Mouse (Mus musculus): Measurements from ENCODE around the gene Raph1. TPM values are rescaled to one million over a fixed set of nuclear protein-coding genes. Genes with fewer than 3 reads are reported as not detected.

Raph1 gene
- polyA plus RNA-seq, 1 experiment from 2014 or later = 20.0 TPM

DNA sequence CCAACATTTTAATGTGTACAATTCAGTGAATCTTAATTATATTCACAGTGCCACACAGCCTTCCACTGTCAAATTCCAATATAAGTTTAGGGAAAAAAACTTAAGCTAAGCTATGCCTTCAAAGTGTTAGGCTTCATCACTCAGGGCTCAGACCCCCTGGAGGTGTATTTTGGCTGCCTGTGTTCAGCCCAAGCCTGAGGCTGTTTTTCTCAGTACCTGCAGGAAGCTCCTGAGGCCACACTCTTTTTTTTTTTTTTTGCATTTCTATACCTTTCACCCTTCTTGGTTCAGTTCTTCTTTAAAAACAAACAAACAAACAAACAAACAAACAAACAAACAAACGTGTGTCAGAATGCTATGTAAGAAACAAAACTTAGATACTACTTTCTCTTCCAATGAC lies 23.2 kb downstream of the Raph1 start:
- WGBS = 38% methylated on average over 1 of the region's 1 CpGs

DNA sequence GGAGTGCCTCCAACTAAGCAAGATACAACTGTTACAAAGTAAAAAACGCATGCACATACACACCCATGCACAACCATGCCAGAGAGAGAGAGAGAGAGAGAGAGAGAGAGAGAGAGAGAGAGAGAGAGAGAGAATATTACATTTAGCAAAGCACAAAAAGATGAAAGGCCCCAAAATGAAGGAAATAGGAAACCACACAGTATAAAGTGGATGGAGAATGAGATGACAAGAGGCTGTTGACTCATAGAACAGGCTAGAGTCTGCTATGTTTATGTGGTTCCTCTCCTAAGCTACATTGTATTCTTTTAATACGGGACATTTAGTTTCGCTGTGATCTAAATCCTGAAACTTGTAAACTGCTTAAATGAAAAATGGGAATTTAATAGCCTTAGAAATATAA lies 27.6 kb downstream of the Raph1 start:
- H3K4me1 ChIP-seq = no peaks in the 10 kb centered on the region
- no peaks in the 10 kb centered on the region for H3K27me3 ChIP-seq
- H3K36me3 ChIP-seq = no peaks in the 10 kb centered on the region
- no peak overlapping the region for H3K27ac ChIP-seq (replicated peaks)
- no peak overlapping the region for H3K4me2 ChIP-seq (replicated peaks)
- no peak overlapping the region for H3K9ac ChIP-seq (replicated peaks)
- 91% methylated on average over 3 of the region's 3 CpGs for WGBS
- H3K4me3 ChIP-seq = no peak overlapping the region
- ATAC-seq (replicated peaks) = no peak
- H3K9me3 ChIP-seq = no peaks in the 10 kb centered on the region

More for the DNA sequence above, 23.2 kb downstream of the Raph1 start:
- Histone ChIP-seq H3K4me2 (replicated peaks) (no peak overlapping the region), H3K4me1 (no peaks in the 10 kb centered on the region), H3K4me3 (no peak overlapping the region), H3K9me3 (no peaks in the 10 kb centered on the region), H3K36me3 (peaks cover 5% of the 10 kb centered on the region; the same call in 1 of the 2 replicates), H3K9ac (replicated peaks) (no peak overlapping the region), H3K27ac (replicated peaks) (no peak overlapping the region), H3K27me3 (no peaks in the 10 kb centered on the region)
- no peak for ATAC-seq (replicated peaks)

DNA sequence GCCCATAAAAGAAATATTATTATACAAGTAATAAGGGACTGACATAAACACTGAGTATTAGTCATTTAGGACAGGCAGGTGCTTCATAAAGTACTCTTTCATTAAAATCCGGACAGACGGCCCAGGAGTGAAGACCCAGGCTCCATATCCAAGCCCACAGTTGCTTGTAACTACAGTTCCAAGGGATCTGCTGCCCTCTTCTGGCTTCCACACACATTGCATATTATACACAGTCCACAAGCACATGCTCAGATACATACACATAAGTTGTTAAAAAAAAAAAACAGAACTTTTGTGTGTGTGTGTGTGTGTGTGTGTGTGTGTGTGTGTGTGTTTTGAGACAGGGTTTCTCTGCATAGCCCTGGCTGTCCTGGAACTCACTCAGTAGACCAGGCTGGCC lies 32.0 kb downstream of the Raph1 start:
- no peak overlapping the region for H3K4me2 ChIP-seq (replicated peaks)
- 87% methylated on average over 2 of the region's 2 CpGs for WGBS
- no peak overlapping the region for H3K9ac ChIP-seq (replicated peaks)
- no peaks in the 10 kb centered on the region for H3K4me1 ChIP-seq
- H3K27ac ChIP-seq (replicated peaks) = no peak overlapping the region
- H3K27me3 ChIP-seq = no peaks in the 10 kb centered on the region
- no peaks in the 10 kb centered on the region for H3K9me3 ChIP-seq
- ATAC-seq (replicated peaks) = no peak
- H3K4me3 ChIP-seq = no peak overlapping the region
- H3K36me3 ChIP-seq = peaks cover 21% of the 10 kb centered on the region

DNA sequence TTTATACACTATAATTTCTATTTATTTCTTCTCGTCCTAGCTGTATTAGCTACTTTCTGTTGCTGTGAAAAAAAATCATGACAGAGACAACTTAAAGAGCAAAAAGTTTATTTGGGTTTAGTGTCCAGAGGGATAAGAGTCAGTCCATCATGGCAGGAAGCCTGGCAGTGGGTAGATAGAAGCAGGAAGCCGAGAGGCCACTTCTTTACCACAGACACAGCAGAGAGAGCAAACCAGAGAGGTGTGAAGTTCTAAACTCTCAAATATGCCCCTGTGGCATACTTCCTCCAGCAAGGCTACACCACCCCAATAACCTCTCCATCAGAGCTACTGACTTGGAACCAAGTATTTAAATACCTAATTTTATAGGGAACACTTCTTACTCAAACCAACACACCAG lies 36.3 kb downstream of the Raph1 start:
- no peaks in the 10 kb centered on the region for H3K4me1 ChIP-seq
- no peak overlapping the region for H3K9ac ChIP-seq (replicated peaks)
- no peak overlapping the region for H3K4me2 ChIP-seq (replicated peaks)
- no peaks in the 10 kb centered on the region for H3K9me3 ChIP-seq
- WGBS = 90% methylated on average over 2 of the region's 2 CpGs
- no peaks in the 10 kb centered on the region for H3K27me3 ChIP-seq
- H3K36me3 ChIP-seq = peaks cover 41% of the 10 kb centered on the region
- no peak overlapping the region for H3K27ac ChIP-seq (replicated peaks)
- ATAC-seq (replicated peaks) = no peak
- no peak overlapping the region for H3K4me3 ChIP-seq

DNA sequence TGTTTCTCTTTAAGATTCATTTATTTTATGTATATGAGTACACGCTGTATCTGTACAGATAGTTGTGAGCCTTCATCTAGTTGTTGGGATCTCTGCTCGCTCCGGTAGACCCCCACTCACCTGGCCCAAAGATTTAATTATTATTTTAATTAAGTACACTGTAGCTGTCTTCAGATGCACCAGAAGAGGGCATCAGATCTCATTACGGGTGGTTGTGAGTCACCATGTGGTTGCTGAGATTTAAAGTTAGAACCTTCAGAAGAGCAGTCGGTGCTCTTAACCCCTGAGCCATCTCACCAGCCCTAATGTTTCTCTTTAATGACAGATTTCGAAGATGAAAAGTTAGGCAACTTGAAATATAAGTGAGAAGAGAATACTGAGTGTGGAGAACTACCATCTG lies 36.8 kb downstream of the Raph1 start:
- Histone ChIP-seq H3K36me3 (peaks cover 46% of the 10 kb centered on the region), H3K4me1 (no peaks in the 10 kb centered on the region), H3K27me3 (no peaks in the 10 kb centered on the region), H3K9me3 (no peaks in the 10 kb centered on the region), H3K4me2 (replicated peaks) (no peak overlapping the region), H3K4me3 (no peak overlapping the region), H3K27ac (replicated peaks) (no peak overlapping the region), H3K9ac (replicated peaks) (no peak overlapping the region)
- 90% methylated on average over 6 of the region's 6 CpGs for WGBS
- ATAC-seq (replicated peaks) = no peak

DNA sequence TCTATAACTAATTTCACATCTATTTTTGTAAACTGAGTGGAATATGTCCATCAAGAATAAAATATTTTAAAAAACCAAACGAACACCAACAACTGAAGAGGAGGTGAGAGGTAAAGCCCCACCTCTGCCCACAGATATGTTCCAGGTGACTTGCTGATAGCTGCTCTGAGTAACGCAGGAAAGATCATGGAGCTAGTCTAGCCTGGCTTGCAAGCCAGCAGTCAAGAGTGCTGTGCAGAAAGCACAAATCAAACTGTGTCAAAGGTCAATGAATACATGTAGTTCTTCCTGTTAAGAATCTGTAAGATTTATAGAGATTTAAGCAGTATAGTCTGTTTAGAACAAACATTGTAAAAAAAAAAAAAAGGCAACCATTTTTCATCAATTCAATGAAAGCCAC lies 56.3 kb downstream of the Raph1 start:
- ATAC-seq (replicated peaks) = no peak
- H3K36me3 ChIP-seq = peaks cover 21% of the 10 kb centered on the region
- 79% methylated on average over 2 of the region's 2 CpGs for WGBS

DNA sequence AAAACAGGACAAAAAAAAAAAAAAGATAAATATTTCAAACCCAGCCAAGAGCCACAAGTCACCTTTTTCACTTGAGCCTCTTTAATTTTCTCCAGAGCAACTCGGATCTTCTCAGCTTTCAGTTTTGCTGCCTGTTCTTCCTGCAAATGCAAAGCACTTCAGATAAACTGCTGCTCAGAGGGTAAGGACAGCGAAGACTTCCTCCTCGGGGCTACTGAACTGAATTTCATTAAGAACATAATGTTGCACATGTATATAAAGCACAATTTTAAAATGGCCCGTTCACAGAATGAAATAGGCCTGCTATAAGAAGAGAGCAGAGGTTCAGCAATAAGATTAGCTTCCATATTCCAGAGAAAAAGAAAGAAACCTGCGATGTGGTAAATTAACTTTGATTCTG lies 63.4 kb downstream of the Raph1 start:
- no peaks in the 10 kb centered on the region for H3K9me3 ChIP-seq
- H3K4me2 ChIP-seq (replicated peaks) = no peak overlapping the region
- no peaks in the 10 kb centered on the region for H3K4me1 ChIP-seq
- no peak overlapping the region for H3K9ac ChIP-seq (replicated peaks)
- H3K27me3 ChIP-seq = no peaks in the 10 kb centered on the region
- ATAC-seq (replicated peaks) = no peak
- 87% methylated on average over 5 of the region's 5 CpGs for WGBS
- peaks cover 24% of the 10 kb centered on the region for H3K36me3 ChIP-seq
- H3K27ac ChIP-seq (replicated peaks) = no peak overlapping the region
- no peak overlapping the region for H3K4me3 ChIP-seq

More for the DNA sequence above, 56.3 kb downstream of the Raph1 start:
- no peak overlapping the region for H3K4me3 ChIP-seq
- no peak overlapping the region for H3K27ac ChIP-seq (replicated peaks)
- no peaks in the 10 kb centered on the region for H3K4me1 ChIP-seq
- no peak overlapping the region for H3K4me2 ChIP-seq (replicated peaks)
- no peaks in the 10 kb centered on the region for H3K9me3 ChIP-seq
- H3K9ac ChIP-seq (replicated peaks) = no peak overlapping the region
- no peaks in the 10 kb centered on the region for H3K27me3 ChIP-seq

DNA sequence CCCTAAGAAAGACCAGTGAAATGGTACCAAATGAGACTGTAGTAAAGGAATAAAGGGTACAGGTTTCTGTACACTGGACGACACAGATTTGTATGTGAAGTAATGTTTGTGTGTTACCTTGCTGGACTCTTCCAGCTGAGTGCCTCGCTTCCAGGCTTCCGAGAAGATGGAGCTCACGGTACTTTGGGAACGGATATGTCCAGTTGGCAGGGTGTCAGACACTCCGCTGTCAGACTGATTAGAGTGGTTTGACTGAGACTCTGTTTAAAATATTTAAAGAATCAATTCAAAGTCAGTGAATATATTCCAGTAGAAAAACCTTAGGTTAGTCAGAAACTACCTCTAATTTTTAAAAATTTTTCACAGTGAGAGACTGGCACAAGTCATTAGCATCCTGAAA lies 73.5 kb downstream of the Raph1 start:
- Histone ChIP-seq H3K36me3 (peaks cover 64% of the 10 kb centered on the region), H3K9me3 (no peaks in the 10 kb centered on the region), H3K9ac (replicated peaks) (no peak overlapping the region), H3K4me1 (no peaks in the 10 kb centered on the region), H3K27me3 (no peaks in the 10 kb centered on the region), H3K4me3 (no peak overlapping the region), H3K4me2 (replicated peaks) (no peak overlapping the region), H3K27ac (replicated peaks) (no peak overlapping the region)
- ATAC-seq (replicated peaks) = no peak
- 86% methylated on average over 6 of the region's 6 CpGs for whole genome bisulfite sequencing

DNA sequence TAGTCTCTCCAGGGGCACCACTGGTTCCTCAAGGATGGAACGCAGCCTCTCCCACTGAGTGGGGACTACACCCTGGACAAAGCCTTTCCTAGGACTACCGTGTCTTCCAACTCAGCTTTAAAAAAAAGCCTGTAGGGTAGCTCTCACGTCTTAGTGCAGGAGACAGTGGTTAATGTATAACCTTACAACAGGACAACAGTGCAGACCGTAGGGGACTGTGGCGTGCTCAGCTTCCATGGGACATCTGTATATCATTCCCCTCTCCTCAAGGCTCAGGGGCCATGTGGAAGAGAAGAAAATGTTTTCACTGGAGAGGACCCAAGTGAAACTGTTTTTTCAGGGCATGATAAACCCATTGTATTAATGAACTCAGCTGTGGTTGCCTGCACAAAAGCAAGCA lies 74.5 kb downstream of the Raph1 start:
- Histone ChIP-seq H3K9me3 (no peaks in the 10 kb centered on the region), H3K4me3 (no peak overlapping the region), H3K4me1 (no peaks in the 10 kb centered on the region), H3K27ac (replicated peaks) (no peak overlapping the region), H3K9ac (replicated peaks) (no peak overlapping the region), H3K4me2 (replicated peaks) (no peak overlapping the region), H3K27me3 (no peaks in the 10 kb centered on the region), H3K36me3 (peaks cover 59% of the 10 kb centered on the region)
- 80% methylated on average over 5 of the region's 5 CpGs for WGBS
- no peak for ATAC-seq (replicated peaks)

DNA sequence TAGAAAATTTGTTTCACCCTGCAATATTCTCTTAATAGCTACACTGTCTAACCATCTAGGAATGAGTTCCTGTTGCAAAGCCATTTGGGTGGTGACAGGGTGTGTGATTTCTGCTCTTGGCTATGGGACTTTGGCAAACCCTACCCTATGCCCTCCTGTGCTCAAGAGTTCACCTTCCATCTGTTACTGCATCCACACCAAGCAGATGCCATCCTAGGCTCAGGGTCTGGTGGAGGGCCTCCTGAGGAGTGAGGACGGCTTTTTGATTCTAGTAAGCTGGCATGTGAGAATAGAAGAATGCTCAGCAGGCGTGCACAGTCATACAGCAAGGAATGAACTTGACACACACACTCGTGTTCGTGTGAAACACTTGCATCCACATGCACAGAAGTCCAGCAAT lies 76.4 kb downstream of the Raph1 start:
- H3K9ac ChIP-seq (replicated peaks) = no peak overlapping the region
- no peaks in the 10 kb centered on the region for H3K4me1 ChIP-seq
- no peak overlapping the region for H3K4me2 ChIP-seq (replicated peaks)
- H3K4me3 ChIP-seq = no peak overlapping the region
- H3K27me3 ChIP-seq = no peaks in the 10 kb centered on the region
- no peak for ATAC-seq (replicated peaks)
- WGBS = 73% methylated on average over 4 of the region's 4 CpGs
- no peaks in the 10 kb centered on the region for H3K9me3 ChIP-seq
- H3K36me3 ChIP-seq = peaks cover 51% of the 10 kb centered on the region
- no peak overlapping the region for H3K27ac ChIP-seq (replicated peaks)

DNA sequence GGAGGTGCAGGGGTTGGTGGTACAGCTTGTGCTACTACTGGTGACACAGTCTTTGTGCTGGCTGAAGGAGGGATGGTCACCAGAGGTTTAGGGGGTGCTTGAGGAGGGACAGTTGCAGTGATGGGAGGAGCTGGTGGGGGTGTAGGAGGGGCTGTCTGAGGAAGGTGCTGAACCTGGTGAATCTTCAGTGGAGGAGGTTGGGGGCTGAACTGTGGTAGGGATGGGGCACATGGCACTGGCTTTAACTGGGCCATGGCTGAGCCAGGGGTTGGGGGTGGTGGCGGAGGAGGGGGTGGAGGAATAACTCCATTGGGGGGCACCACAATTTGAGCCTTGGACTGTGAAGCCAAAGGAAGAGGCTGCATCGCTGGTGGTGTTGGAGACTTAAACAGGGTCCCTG lies 77.2 kb downstream of the Raph1 start:
- Histone ChIP-seq H3K27ac (replicated peaks) (no peak overlapping the region), H3K9ac (replicated peaks) (no peak overlapping the region), H3K4me3 (no peak overlapping the region), H3K4me2 (replicated peaks) (no peak overlapping the region), H3K9me3 (no peaks in the 10 kb centered on the region), H3K4me1 (no peaks in the 10 kb centered on the region), H3K27me3 (no peaks in the 10 kb centered on the region), H3K36me3 (peaks cover 45% of the 10 kb centered on the region)
- no peak; the same call in 1 of the 2 replicates for ATAC-seq (replicated peaks)
- WGBS = 97% methylated on average over 2 of the region's 2 CpGs

DNA sequence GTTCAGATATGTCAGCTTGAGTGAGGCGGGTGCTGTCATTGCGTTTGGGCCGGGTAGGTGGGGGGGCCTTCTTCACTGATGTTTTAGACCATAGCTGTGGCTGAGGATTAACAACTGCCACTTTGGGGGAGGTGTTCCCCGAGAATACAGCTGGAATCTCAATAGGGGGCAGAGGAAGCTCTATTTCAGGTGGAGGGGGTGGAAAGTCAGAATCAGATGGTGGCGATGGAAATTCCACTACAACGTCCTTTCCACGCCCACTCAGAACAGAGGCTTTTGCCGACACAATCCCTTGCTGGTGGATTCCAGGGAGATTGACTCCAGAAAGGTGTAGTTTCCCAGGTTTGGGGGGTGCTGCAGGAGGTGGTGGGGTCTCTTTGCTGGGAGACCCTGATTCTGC lies 78.3 kb downstream of the Raph1 start:
- H3K9me3 ChIP-seq = no peaks in the 10 kb centered on the region
- H3K4me2 ChIP-seq (replicated peaks) = no peak overlapping the region
- peaks cover 39% of the 10 kb centered on the region for H3K36me3 ChIP-seq
- no peak overlapping the region for H3K27ac ChIP-seq (replicated peaks)
- H3K27me3 ChIP-seq = no peaks in the 10 kb centered on the region
- H3K4me1 ChIP-seq = no peaks in the 10 kb centered on the region
- H3K9ac ChIP-seq (replicated peaks) = no peak overlapping the region
- WGBS = 87% methylated on average over 8 of the region's 8 CpGs
- no peak for ATAC-seq (replicated peaks)
- no peak overlapping the region for H3K4me3 ChIP-seq

DNA sequence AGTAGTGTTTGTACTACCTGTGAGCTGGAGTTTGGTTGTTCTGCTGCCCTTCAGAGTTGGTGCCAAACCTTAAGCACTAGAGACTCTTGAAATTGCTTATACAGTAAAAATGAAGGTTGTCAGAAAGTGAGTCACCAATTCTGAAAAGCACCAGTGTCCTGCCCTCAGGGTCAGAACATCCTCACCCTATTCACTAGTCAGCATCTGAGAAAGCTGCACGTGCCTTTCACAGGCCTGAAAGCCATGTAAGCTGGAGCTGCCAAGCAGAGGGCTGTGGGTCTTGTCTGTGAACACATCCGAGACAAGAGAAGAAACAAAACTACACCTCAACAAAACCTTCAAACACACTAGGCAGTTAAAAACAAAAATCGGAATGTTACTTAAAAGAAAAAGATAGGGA lies 81.3 kb downstream of the Raph1 start:
- no peak overlapping the region for H3K4me2 ChIP-seq (replicated peaks)
- peaks cover 22% of the 10 kb centered on the region for H3K36me3 ChIP-seq
- WGBS = 74% methylated on average over 3 of the region's 3 CpGs
- no peak overlapping the region for H3K4me3 ChIP-seq
- no peak overlapping the region for H3K9ac ChIP-seq (replicated peaks)
- no peak for ATAC-seq (replicated peaks)
- H3K27me3 ChIP-seq = no peaks in the 10 kb centered on the region
- H3K9me3 ChIP-seq = no peaks in the 10 kb centered on the region
- no peaks in the 10 kb centered on the region for H3K4me1 ChIP-seq
- H3K27ac ChIP-seq (replicated peaks) = no peak overlapping the region
